Mouse (Mus musculus) spleen, postnatal 10 days (tissue): ENCODE results near the gene S100z.

ENCODE experiments used
- DNase-seq, 2 experiments: peaks; one replicate each; pipeline ENCODE4 v3.0.0; 2021 to 2022; ENCODE audit warnings: low spot score in 2 of 2

S100z gene

GRCm38 (mm10) chr13:95444824-95445223 is 33.7 kb downstream of the S100z start, which contains the start of gene Crhbp:
Gene Crhbp, minus strand, starts transcription at chr13:95444924.
- DNase-seq = no peak

- DNase-seq = no peak
Measured at GRCm38 (mm10) chr13:95444291-95444690, 34.2 kb downstream of the S100z start.

GRCm38 (mm10) chr13:95443376-95444233 is 34.9 kb downstream of the S100z start:
- DNase-seq = no peak

GRCm38 (mm10) chr13:95442901-95443300 is 35.6 kb downstream of the S100z start:
- DNase-seq = no peak

GRCm38 (mm10) chr13:95439569-95439968 is 39.0 kb downstream of the S100z start:
- no peak for DNase-seq

GRCm38 (mm10) chr13:95431760-95432159 is 46.8 kb downstream of the S100z start:
- no peak for DNase-seq

GRCm38 (mm10) chr13:95427499-95427898 is 51.0 kb downstream of the S100z start:
- DNase-seq = no peak
